Mouse (Mus musculus) forebrain, embryonic 11.5 days (tissue): ENCODE measurements around the gene Oas1a. TPM values are rescaled to one million over a fixed set of nuclear protein-coding genes. Genes with fewer than 3 reads are reported as not detected.

Source experiments
- microRNA-seq: library from miRNA; unstranded; fragments of <30 nt; microRNA quantifications from one replicate; pipeline ENCODE4, GENCODE M21; 2016; ENCODE audit not compliant: insufficient number of aligned reads
- polyA plus RNA-seq: library from polyadenylated mRNA; unstranded; fragments of >200 nt; fragmentation: Nextera tagmentation; extraction: Ambion mirVana; gene quantifications from 2 replicates; pipeline ENCODE4 v1.2.1, GENCODE M21; 2014

The Oas1a gene
- polyA plus RNA-seq, 1 experiment from 2014 or later, result 0.35 TPM

Small RNA genes within 50 kb of the gene (microRNA-seq; reads per million reads assigned to microRNA genes)
- gene Gm22907, result not detected

Other genes with a start within 250 kb of the Oas1a start
- gene Dtx1, start 195.6 kb downstream of the Oas1a start, polyA plus RNA-seq, result 6.4 and 6.6 TPM in 2 replicates
- gene Oas2, start 157.7 kb downstream of the Oas1a start, polyA plus RNA-seq, result 0.15 TPM in 1 of 2 replicates, not detected in the other
- 0.12 and 0.27 TPM in 2 replicates for gene Oas3, start 129.9 kb downstream of the Oas1a start, polyA plus RNA-seq
- not detected in 2 replicates for gene Oas1e, start 112.0 kb downstream of the Oas1a start, polyA plus RNA-seq
- gene Oas1c, start 95.0 kb downstream of the Oas1a start, polyA plus RNA-seq, result 0.36 TPM in 1 of 2 replicates, not detected in the other
- not detected in 2 replicates for gene Oas1f, start 60.2 kb downstream of the Oas1a start, polyA plus RNA-seq
- not detected in 2 replicates for gene Oas1h, start 46.1 kb downstream of the Oas1a start, polyA plus RNA-seq
- not detected in 2 replicates for gene Oas1g, start 19.9 kb downstream of the Oas1a start, polyA plus RNA-seq
- not detected in 2 replicates for gene Oas1d, start 7.0 kb upstream of the Oas1a start, polyA plus RNA-seq
- gene Rph3a, start 102.6 kb upstream of the Oas1a start, polyA plus RNA-seq, result 2.1 and 2.2 TPM in 2 replicates